Mouse (Mus musculus): ENCODE results near the gene Tbc1d1. TPM values are rescaled to one million over a fixed set of nuclear protein-coding genes. Genes with fewer than 3 reads are reported as not detected.
A peak's percentile ranks its signal among the peaks of the same experiment; 100 is the strongest.

Tbc1d1 gene
- polyA plus RNA-seq, 1 experiment from 2014 or later = 11.5 TPM

GRCm38 (mm10) chr5:64146384-64147005, 9.6 kb upstream of the Tbc1d1 start:
- Histone ChIP-seq H3K4me1 (replicated peaks; ENCODE audit: control insufficient read depth, insufficient read depth) (peaks cover 6% of the 10 kb centered on the region; the same call in 1 of the 2 replicates), H3K9ac (ENCODE audit: low read length) (no peak overlapping the region), H3K4me2 (replicated peaks; ENCODE audit: low read depth) (no peak overlapping the region), H3K9me3 (ENCODE audit: control insufficient read depth, low read length) (no peaks in the 10 kb centered on the region), H3K27ac (replicated peaks) (peak overlapping the region; percentile 56), H3K36me3 (ENCODE audit: control insufficient read depth, insufficient read depth, low read length) (no peaks in the 10 kb centered on the region), H3K27me3 (ENCODE audit: control insufficient read depth, insufficient read depth, low read length) (no peaks in the 10 kb centered on the region), H3K4me3 (ENCODE audit: low read depth, low read length) (no peak overlapping the region)
- ATAC-seq (ENCODE audit: low FRiP score, low TSS enrichment) = peak; percentile 62
- no peak for DNase-seq (ENCODE audit: low spot score)
- 60% methylated on average over 10 of the region's 10 CpGs for WGBS
- no peak for TF ChIP-seq CTCF (IDR thresholded peaks at IDR 0.05; ENCODE audit: low read depth)
- TF ChIP-seq EP300 (optimal IDR thresholded peaks at IDR 0.05) = no peak

- peak; percentile 83 for ATAC-seq (ENCODE audit: low FRiP score, low TSS enrichment)
- WGBS = 14% methylated on average over 17 of the region's 17 CpGs
- no peak overlapping the region for H3K9ac ChIP-seq (ENCODE audit: low read length)
Measured at GRCm38 (mm10) chr5:64149184-64150127, 6.6 kb upstream of the Tbc1d1 start.

GRCm38 (mm10) chr5:64153319-64153718, 2.8 kb upstream of the Tbc1d1 start:
- 86% methylated on average over 1 of the region's 1 CpGs for whole genome bisulfite sequencing
- no peak overlapping the region for H3K4me3 ChIP-seq (ENCODE audit: low read depth, low read length)
- H3K36me3 ChIP-seq (ENCODE audit: control insufficient read depth, insufficient read depth, low read length) = no peaks in the 10 kb centered on the region
- no peak for DNase-seq (ENCODE audit: low spot score)
- no peak overlapping the region for H3K9ac ChIP-seq (ENCODE audit: low read length)
- H3K9me3 ChIP-seq (ENCODE audit: control insufficient read depth, low read length) = no peaks in the 10 kb centered on the region
- H3K4me1 ChIP-seq (replicated peaks; ENCODE audit: control insufficient read depth, insufficient read depth) = no peaks in the 10 kb centered on the region
- H3K27ac ChIP-seq (replicated peaks) = no peak overlapping the region
- H3K4me2 ChIP-seq (replicated peaks; ENCODE audit: low read depth) = no peak overlapping the region
- no peak for ATAC-seq (ENCODE audit: low FRiP score, low TSS enrichment)
- TF ChIP-seq CTCF (IDR thresholded peaks at IDR 0.05; ENCODE audit: low read depth) (no peak), EP300 (optimal IDR thresholded peaks at IDR 0.05) (no peak)
- no peaks in the 10 kb centered on the region for H3K27me3 ChIP-seq (ENCODE audit: control insufficient read depth, insufficient read depth, low read length)

More at GRCm38 (mm10) chr5:64149184-64150127, 6.6 kb upstream of the Tbc1d1 start:
- TF ChIP-seq CTCF (IDR thresholded peaks at IDR 0.05; ENCODE audit: low read depth) = no peak
- TF ChIP-seq EP300 (optimal IDR thresholded peaks at IDR 0.05) = no peak
- peak overlapping the region; percentile 40 for H3K4me2 ChIP-seq (replicated peaks; ENCODE audit: low read depth)
- peak overlapping the region; percentile 40; the same call in 1 of the 2 replicates for H3K27ac ChIP-seq (replicated peaks)
- peak; percentile 75 for DNase-seq (ENCODE audit: low spot score)
- H3K9me3 ChIP-seq (ENCODE audit: control insufficient read depth, low read length) = no peaks in the 10 kb centered on the region
- H3K36me3 ChIP-seq (ENCODE audit: control insufficient read depth, insufficient read depth, low read length) = no peaks in the 10 kb centered on the region
- no peaks in the 10 kb centered on the region for H3K27me3 ChIP-seq (ENCODE audit: control insufficient read depth, insufficient read depth, low read length)
- peak overlapping the region; percentile 8; the same call in 1 of the 2 replicates for H3K4me3 ChIP-seq (ENCODE audit: low read depth, low read length)
- peaks cover 6% of the 10 kb centered on the region; the same call in 1 of the 2 replicates for H3K4me1 ChIP-seq (replicated peaks; ENCODE audit: control insufficient read depth, insufficient read depth)

- Histone ChIP-seq H3K9ac (ENCODE audit: low read length) (0 out of 2 replicates have a peak overlapping the region, but pooled peaks have one; percentile 23), H3K9me3 (ENCODE audit: control insufficient read depth, low read length) (no peaks in the 10 kb centered on the region), H3K4me2 (replicated peaks; ENCODE audit: low read depth) (peak overlapping the region; percentile 37), H3K4me1 (replicated peaks; ENCODE audit: control insufficient read depth, insufficient read depth) (no peaks in the 10 kb centered on the region; the same call in 1 of the 2 replicates), H3K4me3 (ENCODE audit: low read depth, low read length) (peak overlapping the region; percentile 3; the same call in 1 of the 2 replicates), H3K27me3 (ENCODE audit: control insufficient read depth, insufficient read depth, low read length) (no peaks in the 10 kb centered on the region), H3K27ac (replicated peaks) (peak overlapping the region; percentile 86), H3K36me3 (ENCODE audit: control insufficient read depth, insufficient read depth, low read length) (no peaks in the 10 kb centered on the region)
- ATAC-seq (ENCODE audit: low FRiP score, low TSS enrichment) (no peak), DNase-seq (ENCODE audit: low spot score) (no peak)
- WGBS = 25% methylated on average over 4 of the region's 4 CpGs
- no peak for TF ChIP-seq CTCF (IDR thresholded peaks at IDR 0.05; ENCODE audit: low read depth)
- no peak for TF ChIP-seq EP300 (optimal IDR thresholded peaks at IDR 0.05)
Measured at GRCm38 (mm10) chr5:64156579-64156978, 474 bp downstream of the Tbc1d1 start.

GRCm38 (mm10) chr5:64157926-64158325, 1.8 kb downstream of the Tbc1d1 start:
- Histone ChIP-seq H3K9ac (ENCODE audit: low read length) (no peak overlapping the region), H3K27ac (replicated peaks) (no peak overlapping the region), H3K9me3 (ENCODE audit: control insufficient read depth, low read length) (no peaks in the 10 kb centered on the region), H3K27me3 (ENCODE audit: control insufficient read depth, insufficient read depth, low read length) (no peaks in the 10 kb centered on the region), H3K4me1 (replicated peaks; ENCODE audit: control insufficient read depth, insufficient read depth) (no peaks in the 10 kb centered on the region; the same call in 1 of the 2 replicates), H3K4me2 (replicated peaks; ENCODE audit: low read depth) (0 out of 2 replicates have a peak overlapping the region, but pooled peaks have one; percentile 11), H3K36me3 (ENCODE audit: control insufficient read depth, insufficient read depth, low read length) (no peaks in the 10 kb centered on the region), H3K4me3 (ENCODE audit: low read depth, low read length) (no peak overlapping the region)
- ATAC-seq (ENCODE audit: low FRiP score, low TSS enrichment) = no peak
- TF ChIP-seq CTCF (IDR thresholded peaks at IDR 0.05; ENCODE audit: low read depth) (no peak), EP300 (optimal IDR thresholded peaks at IDR 0.05) (no peak)
- no peak for DNase-seq (ENCODE audit: low spot score)
- WGBS = 65% methylated on average over 1 of the region's 1 CpGs
